Mouse (Mus musculus): ENCODE data around the gene Olfr1331. TPM values are rescaled to one million over a fixed set of nuclear protein-coding genes. Genes with fewer than 3 reads are reported as not detected.
"Not testable (repeated sequence)": the region's sequence is repeated elsewhere in the genome, so short reads cannot be mapped to it uniquely, and the experiment has no call there.

Olfr1331 gene
- not detected for total RNA-seq (2021)
- long read RNA-seq, experiment 1, result 0 reads
- long read RNA-seq, experiment 2, result 0 reads

GRCm38 (mm10) chr4:118864349-118864748 is at the start of gene Olfr1331:
Olfr1331 (plus strand) TSS chr4:118864649.
- DNase-seq, result no peak
- intact Hi-C loops (cut with DNase I), result no loop called here

DNA sequence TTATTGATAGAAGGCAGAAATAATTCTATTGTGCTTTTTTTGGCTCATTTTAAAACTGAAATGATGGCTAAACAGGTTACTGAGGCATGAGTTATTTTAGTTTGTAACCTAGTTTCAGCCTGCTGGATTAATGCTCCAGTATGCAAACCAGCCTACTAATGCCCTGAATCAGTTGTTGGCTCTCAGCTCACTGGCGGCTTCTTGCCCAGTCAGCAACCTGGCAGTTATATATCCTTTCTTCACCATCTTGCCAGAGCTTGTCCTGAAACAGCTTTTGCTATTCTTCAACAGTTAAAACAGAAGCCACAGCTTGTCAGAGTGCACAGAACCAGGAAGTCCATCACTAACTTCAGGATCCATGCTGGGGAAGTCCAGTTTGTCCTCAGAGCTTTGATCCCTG is 45.5 kb upstream of the Olfr1331 start:
- intact Hi-C loops (cut with DNase I), result no loop called here
- no peak for DNase-seq

DNA sequence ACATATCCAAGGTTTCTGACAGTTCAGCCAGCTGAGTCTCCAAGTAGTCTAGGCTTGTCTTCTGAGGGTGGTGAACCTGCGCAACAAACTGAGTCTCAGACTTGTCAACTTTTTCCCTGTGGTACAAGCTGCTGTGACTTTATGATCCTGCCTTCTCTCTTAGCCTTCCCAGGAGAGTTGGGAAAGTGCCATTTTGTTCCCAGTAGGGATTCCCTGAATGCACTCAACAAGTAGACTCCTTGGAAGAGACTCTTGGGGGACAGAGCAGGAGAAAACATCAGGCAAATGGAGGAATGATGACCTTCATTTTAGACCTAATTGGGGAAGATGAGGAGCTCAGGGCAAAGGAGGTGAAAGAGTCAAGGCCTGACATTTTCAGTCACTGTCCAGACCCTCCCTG is 28.3 kb upstream of the Olfr1331 start, which contains the start of gene Olfr1333:
Olfr1333 (minus strand) TSS at position 101 of the 400 bp plus-strand sequence.
- intact Hi-C loops (cut with DNase I), result loop anchor here (5.0 kb wide), 1 partner anchor 39 kb away; no protein-coding TSS in a partner anchor
- no peak for DNase-seq

GRCm38 (mm10) chr4:118861791-118862190 is 2.7 kb upstream of the Olfr1331 start:
- intact Hi-C loops (cut with DNase I), result no loop called here
- peak in 1 of 2 experiments; percentile 2 for DNase-seq

GRCm38 (mm10) chr4:118862704-118863103 is 1.7 kb upstream of the Olfr1331 start:
- DNase-seq, result peak in 1 of 2 experiments; percentile 3
- intact Hi-C loops (cut with DNase I), result no loop called here

GRCm38 (mm10) chr4:118867566-118867965 is 3.1 kb downstream of the Olfr1331 start:
- DNase-seq, result peak in 1 of 2 experiments; percentile 5

DNA sequence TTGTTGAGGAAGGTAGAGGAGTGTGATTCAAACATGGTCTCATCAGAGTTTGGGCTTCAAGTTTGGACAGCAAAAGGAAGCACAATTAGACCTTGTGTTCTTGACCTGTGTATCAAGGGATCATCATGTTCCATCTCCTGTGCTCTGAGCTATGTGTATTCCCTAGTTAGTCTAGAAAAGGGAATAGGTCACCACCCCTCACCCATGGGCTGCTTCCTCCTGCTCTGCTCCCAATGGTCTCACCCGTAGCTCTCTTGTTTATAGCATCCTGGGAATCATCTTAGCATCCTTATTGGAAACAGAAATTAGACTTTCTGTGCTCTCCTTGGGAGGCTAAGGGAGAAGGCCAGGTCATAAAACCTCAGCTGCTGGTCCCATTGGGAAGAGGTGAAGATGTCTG is 23.8 kb downstream of the Olfr1331 start, which contains the start of gene Olfr1330:
Olfr1330 (plus strand) TSS at position 301 of the 400 bp plus-strand sequence.
- intact Hi-C loops (cut with DNase I), result no loop called here
- no peak for DNase-seq

More at GRCm38 (mm10) chr4:118867566-118867965, 3.1 kb downstream of the Olfr1331 start:
- intact Hi-C loops (cut with DNase I), result no loop called here

DNA sequence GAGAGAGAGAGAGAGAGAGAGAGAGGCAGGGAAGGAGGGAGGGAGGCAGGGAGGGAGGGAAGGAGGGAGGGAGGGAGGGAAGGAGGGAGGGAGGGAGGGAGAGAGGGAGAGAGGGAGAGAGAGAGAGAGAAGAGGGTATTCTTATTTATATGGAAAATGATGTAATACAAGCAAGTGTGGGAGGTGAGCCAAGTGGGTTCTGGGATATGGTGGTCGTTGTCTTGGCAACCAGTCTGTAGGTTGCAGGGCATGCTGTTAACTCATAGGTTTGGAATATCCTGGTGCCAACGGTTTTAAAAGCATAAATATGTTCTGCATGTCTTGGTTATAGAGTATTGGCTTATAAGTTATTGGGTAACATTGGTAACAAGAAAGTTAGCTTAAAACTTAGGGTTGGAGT is 37.5 kb downstream of the Olfr1331 start:
- DNase-seq, result no peak
- intact Hi-C loops (cut with DNase I), result no loop called here

DNA sequence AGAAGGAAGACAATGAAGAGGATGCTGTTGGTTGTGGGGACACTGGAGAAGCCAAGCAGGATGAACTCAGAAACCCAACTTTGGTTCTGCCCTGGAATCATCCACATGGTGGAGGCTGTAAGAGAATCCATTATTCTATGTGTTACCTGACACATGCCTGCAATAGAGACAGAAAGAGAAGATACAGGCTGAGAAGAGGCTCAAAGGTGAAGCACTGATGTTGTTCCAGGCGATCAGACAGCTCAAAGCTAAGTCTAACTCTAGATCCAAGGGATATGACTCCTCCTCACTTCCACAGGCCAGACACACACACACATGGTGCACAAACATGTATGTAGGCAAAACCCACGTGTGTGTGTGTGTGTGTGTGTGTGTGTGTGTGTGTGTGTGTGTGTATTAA is 52.9 kb downstream of the Olfr1331 start, which contains the start of gene Olfr1329:
Olfr1329 (minus strand) TSS at position 101 of the 400 bp plus-strand sequence.
- DNase-seq; intact Hi-C loops (cut with DNase I): not testable (repeated sequence)

Other genes with a start within 250 kb of the Olfr1331 start
- under 1 TPM; 0.07 to 0.12 TPM for gene Cfap57, start 243.9 kb upstream of the Olfr1331 start, total RNA-seq (2021)
- gene Ebna1bp2, start 243.8 kb upstream of the Olfr1331 start, total RNA-seq (2021), result 10 to 100 TPM; 31.4 to 35.2 TPM
- not detected for gene Olfr62, start 205.7 kb upstream of the Olfr1331 start, total RNA-seq (2021)
- not detected for gene Olfr1342, start 171.9 kb upstream of the Olfr1331 start, total RNA-seq (2021)
- gene Olfr1341, start 161.1 kb upstream of the Olfr1331 start, total RNA-seq (2021), result not detected
- not detected for gene Olfr1340, start 144.5 kb upstream of the Olfr1331 start, total RNA-seq (2021)
- not detected for gene Olfr1339, start 132.5 kb upstream of the Olfr1331 start, total RNA-seq (2021)
- gene Olfr1338, start 105.9 kb upstream of the Olfr1331 start, total RNA-seq (2021), result not detected
- not detected for gene Olfr1337, start 82.1 kb upstream of the Olfr1331 start, total RNA-seq (2021)
- gene Olfr1335, start 54.7 kb upstream of the Olfr1331 start, total RNA-seq (2021), result not detected
- not detected for gene Olfr1333, start 28.4 kb upstream of the Olfr1331 start, total RNA-seq (2021)
- gene Olfr1330, start 23.9 kb downstream of the Olfr1331 start, total RNA-seq (2021), result not detected
- not detected for gene Olfr1329, start 52.8 kb downstream of the Olfr1331 start, total RNA-seq (2021)
- not detected for gene Olfr1328, start 74.0 kb downstream of the Olfr1331 start, total RNA-seq (2021)
- gene Lao1, start 96.9 kb downstream of the Olfr1331 start, total RNA-seq (2021), result under 1 TPM; 0.24 to 0.57 TPM
- gene Slc2a1, start 244.1 kb downstream of the Olfr1331 start, total RNA-seq (2021), result 1 to 10 TPM; 6.2 to 8.5 TPM